Mouse (Mus musculus): ENCODE measurements around the gene Cab39.
"Not testable (repeated sequence)": the region's sequence is repeated elsewhere in the genome, so short reads cannot be mapped to it uniquely, and the experiment has no call there.

Gene Cab39

DNA sequence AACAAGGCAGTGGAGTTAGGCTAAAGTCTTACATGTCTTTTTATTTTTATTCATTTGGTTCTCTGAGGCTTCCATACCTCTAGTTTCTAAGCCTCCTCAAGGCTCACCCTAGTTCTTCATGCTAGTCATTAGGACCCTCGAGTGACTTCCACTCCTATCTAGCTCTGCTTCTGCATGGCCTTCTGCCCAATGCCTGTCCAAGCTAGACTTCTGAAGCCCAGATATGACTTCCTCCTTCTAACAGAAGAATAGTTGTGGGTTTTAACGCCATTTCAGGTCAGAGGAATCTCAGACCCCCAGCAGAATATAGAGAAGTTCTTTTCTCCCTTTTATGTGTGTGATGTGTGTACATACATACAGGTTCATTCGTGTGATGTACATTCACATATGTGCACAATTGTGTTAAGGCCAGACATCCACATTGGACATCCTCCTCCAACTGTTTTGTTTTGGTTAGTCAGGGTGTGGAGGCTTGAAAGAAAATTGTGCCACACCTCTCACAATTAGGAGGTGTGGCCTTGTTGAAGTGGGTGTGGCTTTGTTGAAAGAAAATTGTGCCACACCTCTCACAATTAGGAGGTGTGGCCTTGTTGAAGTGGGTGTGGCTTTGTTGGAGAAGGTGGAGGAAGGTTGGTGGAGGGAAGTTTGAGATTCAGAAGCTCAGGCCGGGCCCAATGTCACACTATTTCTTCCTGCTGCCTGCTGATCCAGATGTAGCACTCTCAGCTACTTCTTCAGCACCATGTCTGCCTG is 13.6 kb upstream of the Cab39 start:
- DNase-seq (ENCODE audit: extremely low spot score, low read depth, low spot score): no peak

DNA sequence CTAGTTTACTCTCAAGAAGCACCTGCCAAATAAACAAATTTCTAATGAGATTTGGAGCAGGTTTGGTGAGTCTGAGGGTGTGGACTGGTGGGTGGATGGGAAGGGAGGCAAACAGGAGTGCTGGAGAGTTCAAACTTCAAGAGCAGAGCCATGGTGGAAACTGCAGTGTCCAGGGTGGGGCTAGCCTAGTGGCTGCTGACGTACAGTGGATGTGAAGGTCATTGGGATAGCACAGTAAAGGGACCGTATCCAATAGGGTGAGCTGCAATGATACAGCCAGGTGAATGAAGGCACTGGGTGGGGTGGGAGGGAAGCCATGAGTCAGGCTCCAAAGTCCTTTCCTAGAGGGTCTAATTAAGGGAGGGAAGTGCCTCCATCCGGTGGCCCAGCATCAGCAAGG is 2.7 kb upstream of the Cab39 start:
- no peak for DNase-seq (ENCODE audit: extremely low spot score, low read depth, low spot score)

DNA sequence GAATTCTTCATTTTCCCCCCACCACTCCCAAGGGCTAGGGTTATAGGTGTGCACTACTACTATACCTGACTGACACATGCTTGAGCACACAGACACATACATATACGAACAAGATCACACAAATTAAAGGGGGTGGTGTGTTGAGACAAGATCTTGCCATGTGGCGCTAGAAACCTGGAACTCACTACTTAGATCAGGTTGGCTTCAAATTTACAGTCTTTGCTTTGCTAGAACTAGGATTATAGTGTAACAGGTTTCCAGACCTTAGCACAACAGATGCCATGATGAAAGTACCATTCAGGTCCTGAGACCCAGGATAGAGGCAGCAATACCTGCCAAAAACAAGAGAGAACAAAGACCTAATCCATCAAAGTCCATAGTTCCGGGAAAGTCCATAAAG is 1.8 kb upstream of the Cab39 start:
- no peak for DNase-seq (ENCODE audit: extremely low spot score, low read depth, low spot score)

DNA sequence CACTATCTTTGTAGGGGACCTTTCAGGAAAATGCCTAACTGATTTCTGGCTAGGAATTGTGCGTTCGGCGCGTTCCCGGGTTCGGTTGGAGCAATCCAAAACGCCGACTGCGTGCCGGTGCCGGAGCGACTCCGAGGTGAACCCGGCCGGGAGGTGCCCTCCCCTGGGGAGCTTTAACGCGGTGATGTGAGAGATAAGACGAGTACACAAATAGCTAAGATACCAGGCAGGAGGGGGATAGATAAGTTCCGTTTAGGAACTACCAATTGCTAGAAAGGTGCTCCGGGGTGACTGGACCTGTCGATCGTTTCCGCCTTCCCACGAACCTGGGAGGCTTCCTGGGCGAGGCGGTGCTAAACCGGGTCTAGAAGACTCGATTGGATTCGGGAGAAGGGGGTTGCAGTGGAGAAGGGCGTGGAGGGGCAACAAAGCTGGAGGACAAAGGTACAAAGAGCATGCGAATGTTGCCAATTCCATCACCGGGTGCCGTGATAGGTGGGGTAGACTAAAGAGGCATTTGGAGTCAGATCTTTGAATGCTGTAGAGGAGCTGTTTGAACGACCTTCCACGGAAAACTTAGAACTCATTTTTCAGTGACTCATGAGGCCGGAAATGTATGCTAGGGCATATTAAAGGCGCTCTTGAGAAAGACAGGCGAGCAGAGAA is 998 bp downstream of the Cab39 start:
- DNase-seq (ENCODE audit: extremely low spot score, low read depth, low spot score): peak; percentile 10

DNA sequence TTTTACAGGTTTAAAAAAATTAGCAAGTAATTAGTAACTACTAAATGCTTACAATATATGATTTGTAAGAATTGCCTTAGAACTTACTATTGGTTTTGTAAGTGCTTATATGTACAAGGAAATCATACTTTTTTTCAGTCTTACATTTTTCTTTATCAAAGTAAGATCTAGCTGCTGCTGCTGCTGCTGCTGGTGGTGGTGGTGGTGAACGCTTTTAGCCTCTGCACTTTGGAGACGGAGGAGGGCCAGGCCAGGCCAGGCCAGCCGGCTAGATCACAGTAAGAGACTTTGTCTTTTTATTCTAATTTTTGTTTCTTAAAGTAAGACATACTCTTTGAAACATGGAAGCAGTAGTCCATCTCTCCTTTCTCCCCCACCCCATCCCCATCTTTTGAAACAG is 2.0 kb downstream of the Cab39 start:
- DNase-seq (ENCODE audit: extremely low spot score, low read depth, low spot score): no peak

DNA sequence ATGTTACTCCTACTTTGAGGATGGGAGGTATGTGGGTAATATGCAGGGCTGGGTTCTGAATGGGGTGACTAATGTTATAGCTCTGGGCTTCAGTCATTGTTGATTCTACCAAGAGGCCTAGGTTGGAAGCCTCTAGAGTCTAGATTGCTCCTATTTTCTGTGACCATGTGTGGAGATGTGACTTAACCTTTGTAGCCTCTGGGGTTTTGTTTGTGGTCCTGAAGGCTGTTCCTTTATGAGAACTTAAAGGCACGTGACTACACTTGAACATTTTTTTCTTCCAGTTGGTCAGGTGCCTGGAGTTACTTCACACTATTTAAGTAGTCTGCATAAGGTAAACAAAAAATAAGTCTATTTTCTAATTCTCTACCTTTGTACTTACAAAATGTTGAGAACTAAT is 6.5 kb downstream of the Cab39 start:
- DNase-seq (ENCODE audit: extremely low spot score, low read depth, low spot score): no peak

DNA sequence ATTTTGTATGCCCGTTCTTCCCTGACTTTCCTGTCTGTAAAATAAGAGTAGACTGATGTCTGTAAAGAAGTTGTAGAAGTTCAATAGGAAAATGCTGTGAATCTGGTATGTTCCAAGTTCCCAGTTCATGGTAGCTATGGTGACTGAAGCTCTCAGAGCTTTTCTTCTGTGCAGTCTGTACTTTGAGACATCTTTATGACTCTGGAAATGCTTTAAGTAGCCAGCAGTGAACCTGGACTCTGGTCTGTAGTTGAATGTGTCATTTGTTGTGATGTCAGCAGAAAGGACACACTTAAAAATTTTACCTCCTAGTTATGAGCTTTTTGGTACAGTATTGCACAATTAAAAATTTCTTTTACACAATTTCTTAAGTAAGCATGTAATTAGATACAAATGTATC is 9.3 kb downstream of the Cab39 start:
- no peak for DNase-seq (ENCODE audit: extremely low spot score, low read depth, low spot score)

DNA sequence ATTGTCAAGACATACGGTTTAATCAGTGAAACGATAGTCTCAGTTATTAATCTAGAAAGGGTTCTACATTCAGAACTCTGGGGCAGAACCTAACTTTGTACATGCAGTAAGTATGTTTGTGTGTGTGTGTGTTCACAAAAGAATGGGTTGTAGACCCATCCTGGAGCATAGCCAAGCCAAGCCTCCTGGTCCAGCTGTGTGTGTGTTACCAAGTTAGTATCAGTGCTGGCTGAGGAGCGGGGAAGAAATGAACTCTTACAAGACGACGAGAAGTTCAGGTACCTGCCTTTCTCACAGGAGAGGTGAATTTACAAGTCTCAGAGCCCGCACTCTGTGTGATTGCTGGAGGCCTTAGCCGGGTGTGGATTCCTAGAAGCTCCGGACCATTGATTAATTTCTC is 11.3 kb downstream of the Cab39 start:
- DNase-seq (ENCODE audit: extremely low spot score, low read depth, low spot score): no peak

DNA sequence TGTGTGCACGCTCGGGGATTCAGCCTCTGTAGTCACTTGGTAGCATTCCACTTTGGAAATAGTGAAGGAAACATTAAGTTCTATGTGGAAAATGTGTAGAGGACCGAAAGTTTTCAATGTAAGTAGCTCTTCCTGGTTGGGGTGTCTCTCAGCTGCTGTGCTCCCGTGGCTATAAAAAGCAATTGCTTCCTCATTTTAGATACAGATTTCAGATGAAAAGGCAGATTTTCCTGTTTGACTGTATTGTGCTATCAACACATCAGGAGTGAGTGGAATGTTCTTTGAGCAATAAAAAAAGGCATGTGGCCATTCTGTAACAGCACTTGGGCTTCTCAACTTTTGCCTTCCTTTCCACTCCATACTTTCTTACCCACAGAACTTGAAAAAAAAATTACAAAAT is 16.0 kb downstream of the Cab39 start:
- DNase-seq (ENCODE audit: extremely low spot score, low read depth, low spot score): no peak

DNA sequence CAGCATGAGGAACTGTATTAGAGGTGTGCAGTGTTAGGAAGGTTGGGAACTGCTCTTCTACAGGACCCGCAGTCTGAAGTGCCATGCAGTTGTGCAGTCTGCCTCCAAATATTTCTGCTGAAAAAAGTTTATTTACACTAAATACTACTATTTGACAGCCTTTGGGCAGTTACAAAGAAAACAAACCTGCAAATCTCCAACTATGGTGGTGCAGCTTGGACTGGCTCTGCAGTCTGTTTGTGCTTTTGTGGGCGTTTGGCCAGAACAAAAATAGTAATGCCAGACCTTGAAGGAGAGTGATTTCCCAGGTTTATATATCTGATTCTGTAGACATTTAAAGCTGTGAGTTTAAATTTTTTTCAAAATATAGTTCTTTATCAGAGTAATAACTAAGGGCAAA is 17.1 kb downstream of the Cab39 start:
- DNase-seq (ENCODE audit: extremely low spot score, low read depth, low spot score): no peak

DNA sequence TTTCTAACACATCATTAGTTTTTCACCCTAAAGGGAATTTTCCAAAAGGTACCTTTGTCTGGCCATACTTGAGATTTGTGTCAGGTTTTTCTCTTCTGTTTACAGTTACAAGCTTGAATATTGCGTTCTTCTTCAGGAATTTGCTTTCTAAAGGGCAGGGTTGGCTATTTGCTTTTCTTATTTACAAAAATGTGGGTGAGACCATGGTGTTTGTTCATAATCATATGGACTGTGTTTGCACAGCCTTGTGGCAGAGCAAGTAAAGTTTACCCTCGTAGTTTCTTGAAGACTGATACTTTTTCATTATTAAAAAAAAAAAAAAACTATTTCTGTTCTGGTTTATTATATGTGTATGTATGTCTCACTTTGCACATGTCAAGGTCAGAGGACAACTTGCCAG is 17.5 kb downstream of the Cab39 start:
- no peak for DNase-seq (ENCODE audit: extremely low spot score, low read depth, low spot score)

DNA sequence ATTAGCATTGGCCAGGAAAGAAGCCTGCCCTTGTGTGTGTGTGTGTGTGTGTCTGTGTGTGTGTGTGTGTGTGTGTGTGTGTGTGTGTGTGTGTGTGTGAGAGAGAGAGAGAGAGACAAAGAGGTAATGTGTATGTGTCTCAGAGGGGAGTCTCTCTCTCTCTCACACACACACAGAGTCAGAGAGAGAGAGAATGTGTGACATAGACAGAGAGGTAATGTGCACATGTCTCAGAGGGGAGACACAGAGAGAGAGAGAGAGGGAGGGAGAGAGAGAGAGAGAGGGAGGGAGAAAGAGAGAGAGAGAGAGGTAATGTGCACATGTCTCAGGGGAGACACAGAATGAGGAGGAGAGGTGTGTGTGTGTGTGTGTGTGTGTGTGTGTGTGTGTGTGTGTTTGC is 21.0 kb downstream of the Cab39 start:
- not testable (repeated sequence) for DNase-seq (ENCODE audit: extremely low spot score, low read depth, low spot score)

DNA sequence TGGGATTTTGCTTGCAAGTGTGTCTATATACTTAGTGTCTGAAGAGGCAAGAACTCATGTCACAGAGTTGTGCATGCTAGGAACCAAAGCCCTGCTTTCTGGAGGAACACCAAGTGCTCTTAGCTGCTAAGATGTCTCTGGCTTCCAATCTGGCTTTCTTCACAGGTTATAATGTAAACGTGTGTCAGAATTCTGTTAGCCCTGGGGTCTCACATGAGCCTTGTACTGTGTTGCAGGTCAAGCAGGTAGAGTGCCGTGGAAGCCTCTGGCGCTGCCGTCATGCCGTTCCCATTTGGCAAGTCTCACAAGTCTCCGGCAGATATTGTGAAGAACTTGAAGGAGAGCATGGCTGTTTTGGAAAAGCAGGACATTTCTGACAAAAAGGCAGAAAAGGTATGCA is 24.9 kb downstream of the Cab39 start:
- no peak for DNase-seq (ENCODE audit: extremely low spot score, low read depth, low spot score)

DNA sequence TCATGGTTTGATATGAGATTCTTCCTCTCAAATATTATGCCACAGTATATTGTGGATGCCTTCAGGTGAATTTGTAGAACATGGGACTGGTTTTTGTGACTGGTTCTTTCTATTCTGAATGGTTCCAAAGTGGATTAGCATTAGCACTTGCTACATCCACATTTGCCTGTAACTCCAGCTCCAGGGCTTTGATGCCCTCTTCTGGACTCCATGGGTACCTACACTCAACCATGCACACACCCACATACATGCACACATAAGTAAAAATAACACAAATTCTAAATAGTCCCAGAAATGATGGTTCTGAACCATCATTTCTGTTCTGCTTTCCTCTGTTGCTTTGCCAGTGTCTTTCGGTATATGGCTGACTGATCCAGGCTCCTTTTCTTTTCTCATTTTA is 26.5 kb downstream of the Cab39 start:
- DNase-seq (ENCODE audit: extremely low spot score, low read depth, low spot score): no peak

DNA sequence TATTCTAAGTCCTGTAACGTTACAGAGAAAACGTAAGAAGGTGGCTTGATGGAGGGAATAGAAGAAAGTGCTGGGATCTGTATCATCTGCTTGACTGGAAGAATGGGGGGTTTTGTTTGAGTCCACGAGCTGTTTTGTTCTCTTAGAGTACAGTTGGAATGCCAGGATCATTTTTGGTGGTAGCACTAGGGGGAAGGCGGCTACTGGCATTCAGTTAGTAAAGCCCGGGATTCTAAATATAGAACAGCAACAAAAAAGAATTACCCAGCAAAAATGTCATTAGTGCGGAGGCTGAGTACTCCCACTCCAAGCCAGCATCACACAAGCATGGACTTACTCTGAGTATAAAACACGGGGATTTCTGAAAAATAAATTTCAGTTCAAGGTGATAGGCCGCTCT is 29.0 kb downstream of the Cab39 start:
- DNase-seq (ENCODE audit: extremely low spot score, low read depth, low spot score): no peak

DNA sequence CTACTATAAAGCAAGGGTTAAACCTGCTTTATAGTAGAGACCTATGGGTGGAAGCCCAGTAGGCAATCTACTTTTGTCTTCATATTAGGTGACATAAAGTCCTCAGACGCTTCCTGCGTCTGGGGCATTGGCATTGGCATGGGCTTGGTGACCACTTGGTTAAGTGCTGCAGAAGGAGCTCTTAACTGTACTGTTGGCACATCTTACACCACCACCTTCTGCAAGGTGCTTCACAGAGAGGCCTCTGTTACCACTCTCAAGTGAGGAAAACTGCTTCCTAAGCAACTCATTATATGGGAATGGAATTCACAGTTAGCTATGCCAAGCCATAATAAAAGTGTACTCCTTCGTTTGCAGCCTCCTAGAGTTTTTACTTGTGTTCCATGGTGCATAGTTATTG is 31.7 kb downstream of the Cab39 start:
- no peak for DNase-seq (ENCODE audit: extremely low spot score, low read depth, low spot score)

DNA sequence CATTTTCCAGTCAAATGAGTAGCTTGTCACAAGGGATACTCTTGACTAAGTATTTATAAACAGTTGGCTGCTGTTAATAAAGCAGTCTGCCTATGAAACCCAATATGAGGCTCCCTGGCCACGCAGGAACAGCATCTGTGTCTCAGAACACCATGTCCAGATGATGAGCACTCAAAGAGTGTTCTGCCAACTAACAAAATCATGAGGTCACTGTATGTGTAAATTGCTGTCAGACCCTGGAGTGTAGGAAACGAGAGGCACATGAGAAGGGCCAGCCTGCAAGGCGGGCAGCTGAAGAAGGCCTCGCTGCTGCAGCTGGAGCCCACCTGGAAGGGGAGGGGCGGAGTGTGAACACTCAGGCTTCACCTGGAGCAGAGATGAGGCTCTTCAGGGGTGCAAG is 33.9 kb downstream of the Cab39 start:
- DNase-seq (ENCODE audit: extremely low spot score, low read depth, low spot score): no peak

DNA sequence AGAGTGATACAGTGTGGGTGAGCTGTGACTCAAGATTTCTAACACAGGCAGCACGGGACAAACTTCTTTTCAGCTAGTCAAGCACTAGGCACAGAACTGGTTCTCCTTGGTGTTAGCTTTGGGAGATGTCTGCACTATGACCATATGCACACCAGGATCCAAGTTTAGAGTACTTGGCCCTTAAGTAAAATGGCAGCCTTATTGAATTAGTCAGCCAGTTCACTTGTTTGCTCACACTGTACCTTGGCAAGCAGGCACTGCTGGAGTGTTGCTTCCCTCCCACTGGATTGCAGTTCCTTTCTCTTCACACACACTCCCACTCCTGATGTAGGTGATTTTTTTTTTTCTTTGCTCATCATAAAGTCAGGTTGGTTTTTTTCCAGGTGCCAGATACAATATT is 35.8 kb downstream of the Cab39 start:
- DNase-seq (ENCODE audit: extremely low spot score, low read depth, low spot score): no peak

DNA sequence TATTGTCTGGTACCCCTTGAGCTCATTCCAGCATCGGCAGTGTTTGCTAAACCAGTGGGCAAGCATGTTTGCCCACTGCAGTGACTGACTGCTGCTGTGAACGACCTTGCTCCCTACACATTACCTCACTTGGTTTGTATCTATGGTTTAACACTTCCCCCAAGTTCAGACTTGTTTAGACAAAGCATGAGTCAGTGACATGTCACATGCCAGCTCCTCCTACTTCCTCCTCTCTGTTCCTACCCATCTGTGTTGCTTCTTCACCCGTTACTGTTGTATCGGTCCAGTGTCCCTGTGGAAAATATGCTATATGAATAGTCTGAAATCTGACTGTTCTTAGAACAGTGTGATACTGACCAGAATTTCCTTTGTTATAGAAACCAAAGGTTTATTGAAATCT is 44.8 kb downstream of the Cab39 start:
- no peak for DNase-seq (ENCODE audit: extremely low spot score, low read depth, low spot score)

DNA sequence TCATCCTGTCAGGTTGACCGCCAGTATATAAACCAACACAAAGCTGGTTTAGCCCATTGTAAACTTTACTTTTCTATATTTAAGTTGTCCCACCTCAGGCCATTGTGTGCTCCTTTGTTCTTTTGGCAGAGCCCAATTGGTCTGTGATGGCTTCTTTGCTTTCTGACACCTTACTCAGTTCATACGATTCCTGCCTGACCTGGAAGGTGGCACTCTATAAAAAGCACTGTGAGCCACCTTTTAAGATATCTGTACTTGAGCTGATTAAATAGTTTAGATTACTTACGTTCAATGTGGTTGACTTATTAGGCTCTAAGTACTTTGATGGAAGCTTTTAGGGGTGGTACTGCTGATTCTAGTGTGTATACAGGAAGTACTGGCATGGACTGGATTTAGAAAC is 46.1 kb downstream of the Cab39 start:
- no peak for DNase-seq (ENCODE audit: extremely low spot score, low read depth, low spot score)

DNA sequence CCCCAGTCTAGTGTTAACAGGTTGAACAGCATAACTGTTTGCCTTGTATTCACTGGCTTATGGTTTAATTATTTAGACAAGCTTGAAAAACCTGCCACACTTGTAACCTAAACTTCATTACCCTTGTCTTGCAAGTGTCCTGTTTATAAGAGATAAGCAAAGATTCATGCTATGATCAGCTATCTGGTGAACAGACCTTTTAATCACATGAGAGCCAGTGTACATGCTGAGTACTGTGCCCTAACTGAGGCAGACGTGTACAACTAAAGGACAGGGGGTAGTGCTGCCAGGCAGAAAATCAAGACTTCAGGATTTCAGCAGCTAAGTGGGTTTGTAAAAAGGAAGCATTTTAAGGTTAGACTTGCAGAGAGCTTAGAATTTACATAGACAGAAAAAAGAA is 46.5 kb downstream of the Cab39 start:
- no peak for DNase-seq (ENCODE audit: extremely low spot score, low read depth, low spot score)

DNA sequence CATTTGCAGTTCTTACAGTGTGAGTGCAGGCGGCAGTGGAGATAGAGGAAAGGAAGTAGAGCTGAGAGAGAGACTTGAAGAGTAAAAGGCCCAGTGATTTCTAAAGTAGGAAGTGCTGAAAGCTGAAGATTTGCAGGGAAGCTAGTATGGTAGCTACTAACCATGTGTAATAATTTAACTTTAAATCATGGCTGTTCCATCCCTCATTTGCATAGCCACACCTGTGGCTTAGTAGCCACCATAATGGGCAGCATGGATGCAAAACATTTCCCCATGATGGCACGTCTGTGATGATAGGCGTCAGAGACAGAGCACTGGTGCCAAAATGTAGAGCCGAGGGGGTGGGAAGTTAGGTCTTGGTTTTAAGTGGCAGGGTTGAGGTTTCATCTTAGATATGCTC is 47.2 kb downstream of the Cab39 start:
- no peak for DNase-seq (ENCODE audit: extremely low spot score, low read depth, low spot score)

DNA sequence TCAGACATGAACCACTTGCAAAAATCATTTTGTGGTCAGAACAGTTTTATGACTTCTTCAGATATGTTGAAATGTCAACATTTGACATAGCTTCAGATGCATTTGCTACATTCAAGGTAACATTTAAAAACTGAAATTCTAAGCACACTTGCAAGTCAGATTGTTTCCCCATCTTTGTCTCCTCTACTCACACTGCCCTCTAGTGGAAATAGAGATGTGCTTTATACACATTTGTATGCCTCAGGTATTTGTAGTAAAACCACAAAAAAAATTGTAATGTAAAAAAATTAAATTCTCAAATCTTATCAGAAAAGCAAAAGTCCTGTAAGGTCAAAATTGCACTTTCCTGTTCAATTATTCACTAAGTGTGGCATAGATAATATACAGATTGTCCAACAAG is 49.0 kb downstream of the Cab39 start:
- DNase-seq (ENCODE audit: extremely low spot score, low read depth, low spot score): peak; percentile 10

Measured in hindlimb bud, embryonic 11.5 days (tissue).